Mouse (Mus musculus): ENCODE results near the gene Slc25a11. TPM values are rescaled to one million over a fixed set of nuclear protein-coding genes. Genes with fewer than 3 reads are reported as not detected.

Slc25a11 gene
- 129 and 137 TPM in 2 replicates for polyA plus RNA-seq (2014; fragmentation: Nextera tagmentation; extraction: Ambion mirVana)

DNA sequence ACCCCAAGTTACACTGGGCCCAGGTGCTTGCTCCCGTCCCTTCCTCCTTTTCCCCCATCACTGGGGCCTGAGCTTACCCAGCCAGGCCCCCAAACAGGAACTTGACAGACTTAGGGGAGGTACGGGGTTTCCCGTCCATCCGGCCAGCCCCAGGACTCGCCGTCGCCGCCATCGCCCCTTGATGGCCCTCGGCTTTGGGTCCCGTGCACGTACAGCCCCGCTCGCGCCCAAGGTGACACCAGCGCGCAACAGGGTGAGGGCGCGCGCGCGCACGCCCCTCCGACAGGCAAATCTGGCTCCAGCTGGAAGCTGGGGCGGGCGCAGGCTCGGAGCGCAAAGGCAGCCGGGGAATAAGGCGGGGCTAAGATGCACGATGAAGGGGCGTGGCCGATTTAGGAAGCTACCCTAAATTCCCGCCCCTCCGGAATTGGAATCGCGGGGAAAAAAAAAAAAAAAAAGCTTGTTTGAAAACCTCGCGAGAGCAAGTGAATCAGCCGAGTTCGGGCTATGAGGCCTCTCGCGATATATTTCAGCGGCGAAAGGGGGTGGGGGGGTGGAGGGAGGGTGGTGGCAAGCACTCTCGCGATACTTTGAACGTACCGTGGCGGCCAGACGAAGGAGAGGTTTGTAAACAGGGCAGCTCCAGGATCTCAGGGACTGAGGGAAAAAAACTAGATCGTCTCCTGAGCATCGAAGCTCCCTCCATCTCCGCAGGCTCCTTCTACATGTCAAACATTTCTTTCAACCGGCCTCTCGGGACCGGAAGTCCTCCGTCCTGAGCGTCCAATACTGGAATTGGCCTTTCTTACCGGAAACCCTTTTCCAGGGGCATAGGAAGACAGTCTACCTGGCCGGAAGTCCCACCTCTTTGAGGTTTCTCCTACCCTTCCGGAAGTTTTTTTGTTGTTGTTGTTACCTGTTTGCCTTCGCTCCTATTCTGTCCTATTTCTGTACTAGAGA lies at the start of gene Slc25a11, which contains the start of gene Rnf167:
Gene Slc25a11, minus strand, starts transcription at position 789 of the 960 bp plus-strand sequence.
Gene Rnf167, plus strand, starts transcription at position 545 of the 960 bp plus-strand sequence.
- DNase-seq (ENCODE audit: low spot score) (peak; percentile 98), ATAC-seq (replicated peaks; ENCODE audit: low FRiP score) (peak; percentile 82)
- H3K27ac ChIP-seq (ENCODE audit: low read depth, low read length) = peak within 1 kb of the TSS; percentile 86
- peaks cover 24% of the 10 kb centered on the region for H3K36me3 ChIP-seq (ENCODE audit: control insufficient read depth, insufficient read depth, low read length)
- peak within 1 kb of the TSS; percentile 60 for H3K4me3 ChIP-seq (ENCODE audit: low read depth, low read length)
- no peaks in the 10 kb centered on the region for H3K27me3 ChIP-seq (ENCODE audit: control insufficient read depth, insufficient read depth, low read length)
- H3K9ac ChIP-seq (ENCODE audit: low read length) = peak within 1 kb of the TSS; percentile 94
- H3K4me2 ChIP-seq (ENCODE audit: low read depth, low read length, severe bottlenecking) = peak within 1 kb of the TSS; percentile 87
- peaks cover 23% of the 10 kb centered on the region; the same call in 1 of the 2 replicates for H3K4me1 ChIP-seq (replicated peaks; ENCODE audit: control insufficient read depth, insufficient read depth, low read length)
- under 1% methylated on average over 63 of the region's 63 CpGs for WGBS
- no peaks in the 10 kb centered on the region for H3K9me3 ChIP-seq (ENCODE audit: control insufficient read depth, low read length)

DNA sequence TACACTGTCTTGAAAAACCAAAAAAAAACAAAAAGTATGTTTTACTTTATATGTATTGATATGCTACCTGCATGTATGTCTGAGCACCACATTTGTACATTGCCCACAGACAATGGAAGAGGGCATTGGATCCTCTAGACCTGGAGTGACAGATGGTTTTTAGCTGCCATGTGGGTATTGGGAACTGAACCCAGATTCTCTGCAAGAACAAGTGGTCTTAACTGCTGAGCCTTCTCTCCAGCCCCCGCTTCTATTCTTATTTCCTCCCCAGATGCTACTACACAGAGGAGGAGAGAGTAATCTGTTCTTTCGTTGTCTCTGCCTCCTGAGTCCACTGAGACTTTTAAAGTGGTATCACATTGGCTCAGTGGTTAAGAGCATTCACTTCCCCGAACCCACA lies 46.2 kb upstream of the Slc25a11 start:
- no peaks in the 10 kb centered on the region for H3K9me3 ChIP-seq (ENCODE audit: control insufficient read depth, low read length)
- H3K27me3 ChIP-seq (ENCODE audit: control insufficient read depth, insufficient read depth, low read length) = no peaks in the 10 kb centered on the region
- no peaks in the 10 kb centered on the region for H3K36me3 ChIP-seq (ENCODE audit: control insufficient read depth, insufficient read depth, low read length)
- ATAC-seq (replicated peaks; ENCODE audit: low FRiP score) = no peak
- H3K4me3 ChIP-seq (ENCODE audit: low read depth, low read length) = no peak overlapping the region
- WGBS = 72% methylated on average over 3 of the region's 3 CpGs
- peaks cover 3% of the 10 kb centered on the region for H3K4me1 ChIP-seq (replicated peaks; ENCODE audit: control insufficient read depth, insufficient read depth, low read length)
- no peak overlapping the region for H3K9ac ChIP-seq (ENCODE audit: low read length)
- H3K27ac ChIP-seq (ENCODE audit: low read depth, low read length) = no peak overlapping the region
- DNase-seq (ENCODE audit: low spot score) = no peak
- no peak overlapping the region for H3K4me2 ChIP-seq (ENCODE audit: low read depth, low read length, severe bottlenecking)

DNA sequence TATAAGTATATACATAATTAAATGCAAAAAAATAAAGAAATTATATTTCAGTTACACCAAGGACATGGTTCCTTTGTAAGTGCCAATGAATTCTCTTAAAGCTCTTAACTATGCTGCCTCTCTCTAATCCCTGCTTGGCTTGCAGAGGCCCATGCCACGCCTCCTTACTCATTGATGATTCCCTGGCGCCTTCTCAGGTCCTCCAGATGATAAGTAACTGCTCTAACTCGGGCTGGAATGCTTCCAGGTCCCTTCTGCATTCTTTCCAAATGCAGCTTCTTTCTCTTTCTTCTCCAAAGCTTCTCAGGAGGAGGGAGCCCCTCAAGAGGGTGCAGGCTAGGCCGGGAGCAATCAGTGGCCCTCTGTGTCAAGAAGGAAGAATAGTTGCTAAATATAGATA lies 42.3 kb upstream of the Slc25a11 start:
- WGBS = 51% methylated on average over 4 of the region's 4 CpGs
- ATAC-seq (replicated peaks; ENCODE audit: low FRiP score) = no peak

DNA sequence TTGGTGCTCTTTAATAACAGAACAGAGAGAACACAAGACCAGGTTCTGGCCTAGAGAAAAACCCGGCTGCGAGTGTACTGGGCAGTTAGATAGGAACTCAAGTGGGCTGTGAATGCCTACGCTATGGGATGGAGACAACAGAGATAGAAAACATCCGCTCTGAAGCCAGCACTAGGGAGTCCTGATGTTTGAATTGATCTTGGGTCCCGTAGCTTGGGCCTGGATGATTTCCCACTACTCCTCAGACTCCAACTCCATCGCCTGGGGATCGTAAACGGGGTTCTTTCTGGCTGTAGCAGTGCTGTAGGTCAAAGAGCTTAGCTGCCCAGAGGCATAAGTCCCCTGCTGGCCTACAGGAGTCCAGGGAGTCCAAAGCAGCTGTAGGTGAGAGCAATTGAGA lies 41.1 kb upstream of the Slc25a11 start:
- Histone ChIP-seq H3K4me3 (ENCODE audit: low read depth, low read length) (peak overlapping the region; percentile 65), H3K27me3 (ENCODE audit: control insufficient read depth, insufficient read depth, low read length) (no peaks in the 10 kb centered on the region), H3K9ac (ENCODE audit: low read length) (peak overlapping the region; percentile 75), H3K4me1 (replicated peaks; ENCODE audit: control insufficient read depth, insufficient read depth, low read length) (peaks cover 8% of the 10 kb centered on the region), H3K4me2 (ENCODE audit: low read depth, low read length, severe bottlenecking) (peak overlapping the region; percentile 77), H3K9me3 (ENCODE audit: control insufficient read depth, low read length) (no peaks in the 10 kb centered on the region), H3K36me3 (ENCODE audit: control insufficient read depth, insufficient read depth, low read length) (no peaks in the 10 kb centered on the region; the same call in 1 of the 2 replicates), H3K27ac (ENCODE audit: low read depth, low read length) (no peak overlapping the region)
- 12% methylated on average over 8 of the region's 8 CpGs for WGBS
- no peak for DNase-seq (ENCODE audit: low spot score)
- ATAC-seq (replicated peaks; ENCODE audit: low FRiP score) = no peak

More for the DNA sequence above, 42.3 kb upstream of the Slc25a11 start:
- Histone ChIP-seq H3K4me2 (ENCODE audit: low read depth, low read length, severe bottlenecking) (no peak overlapping the region), H3K36me3 (ENCODE audit: control insufficient read depth, insufficient read depth, low read length) (no peaks in the 10 kb centered on the region; the same call in 1 of the 2 replicates), H3K9ac (ENCODE audit: low read length) (no peak overlapping the region), H3K9me3 (ENCODE audit: control insufficient read depth, low read length) (no peaks in the 10 kb centered on the region), H3K27me3 (ENCODE audit: control insufficient read depth, insufficient read depth, low read length) (no peaks in the 10 kb centered on the region), H3K4me3 (ENCODE audit: low read depth, low read length) (no peak overlapping the region), H3K4me1 (replicated peaks; ENCODE audit: control insufficient read depth, insufficient read depth, low read length) (peaks cover 8% of the 10 kb centered on the region), H3K27ac (ENCODE audit: low read depth, low read length) (no peak overlapping the region)
- no peak for DNase-seq (ENCODE audit: low spot score)

DNA sequence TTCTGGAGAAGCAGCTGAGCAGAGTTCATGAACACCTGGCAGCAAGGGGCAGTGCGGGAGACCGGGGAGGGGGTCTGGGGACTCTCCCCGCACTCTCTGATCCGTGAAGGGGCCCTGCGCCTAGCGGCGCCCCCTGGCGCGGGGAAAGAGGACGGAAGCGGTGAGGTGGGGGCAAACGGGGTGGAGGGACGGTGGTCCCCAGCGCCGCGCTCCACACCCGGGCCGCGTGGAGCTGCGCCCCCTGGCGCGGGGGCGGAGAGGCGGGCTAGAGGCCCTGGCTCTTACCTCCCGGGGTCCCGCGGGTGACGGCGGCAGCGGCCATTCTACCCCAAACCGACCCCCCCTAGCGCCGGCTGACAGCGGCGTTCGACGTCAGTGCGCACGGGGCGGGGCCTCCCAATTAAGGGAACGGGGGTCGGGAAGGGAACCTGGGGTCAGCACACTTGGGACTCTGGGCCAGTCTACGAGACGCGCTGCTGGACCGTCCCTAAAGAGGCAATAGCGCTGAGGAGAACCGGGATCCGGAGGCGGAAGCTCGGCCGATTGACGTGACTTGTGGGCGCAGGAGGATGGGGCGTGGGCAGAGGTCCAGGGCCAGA lies 40.4 kb upstream of the Slc25a11 start, which contains the start of gene Camta2:
Gene Camta2, minus strand, starts transcription at position 505 of the 599 bp plus-strand sequence.
- under 1% methylated on average over 55 of the region's 55 CpGs for WGBS
- Histone ChIP-seq H3K9me3 (ENCODE audit: control insufficient read depth, low read length) (no peaks in the 10 kb centered on the region), H3K9ac (ENCODE audit: low read length) (peak within 1 kb of the TSS; percentile 75), H3K4me2 (ENCODE audit: low read depth, low read length, severe bottlenecking) (peak within 1 kb of the TSS; percentile 77), H3K36me3 (ENCODE audit: control insufficient read depth, insufficient read depth, low read length) (no peaks in the 10 kb centered on the region; the same call in 1 of the 2 replicates), H3K27ac (ENCODE audit: low read depth, low read length) (peak within 1 kb of the TSS; percentile 47; the same call in 1 of the 2 replicates), H3K4me3 (ENCODE audit: low read depth, low read length) (peak within 1 kb of the TSS; percentile 65), H3K4me1 (replicated peaks; ENCODE audit: control insufficient read depth, insufficient read depth, low read length) (peaks cover 8% of the 10 kb centered on the region), H3K27me3 (ENCODE audit: control insufficient read depth, insufficient read depth, low read length) (no peaks in the 10 kb centered on the region)
- DNase-seq (ENCODE audit: low spot score) (peak; percentile 91), ATAC-seq (replicated peaks; ENCODE audit: low FRiP score) (peak; percentile 81)

DNA sequence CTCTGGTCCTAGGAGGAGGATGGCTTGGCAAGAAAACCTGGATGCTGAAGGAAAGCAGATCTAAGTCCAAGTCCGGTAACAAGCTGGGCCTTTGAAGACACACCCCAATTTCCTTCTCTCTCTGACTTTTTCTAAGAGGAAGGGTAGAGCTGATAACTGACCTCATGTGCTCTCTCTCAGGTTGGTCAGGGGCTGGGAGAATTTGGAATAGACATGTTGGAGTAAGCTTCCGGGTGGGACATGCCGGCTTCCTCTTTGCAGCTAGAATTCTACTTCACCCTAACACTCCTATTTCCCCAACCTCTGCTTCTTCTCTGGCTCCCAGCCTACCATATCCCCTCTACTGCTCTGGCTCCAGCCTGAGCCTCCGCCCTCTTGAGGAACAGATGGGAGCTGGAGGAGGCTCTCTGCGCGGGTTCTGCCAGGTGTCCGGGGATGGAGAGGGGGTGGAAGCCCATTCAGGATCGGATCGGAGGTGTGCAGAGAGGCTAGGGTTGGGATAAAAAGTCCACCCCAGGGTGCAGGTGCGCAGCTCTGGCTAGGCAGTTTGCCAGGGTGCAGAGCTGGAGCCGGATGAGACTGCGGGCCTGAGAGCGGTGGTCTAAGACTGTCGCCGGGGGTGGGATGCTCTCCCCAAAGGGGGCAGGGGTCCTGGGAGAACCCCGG lies 39.8 kb upstream of the Slc25a11 start:
- H3K27me3 ChIP-seq (ENCODE audit: control insufficient read depth, insufficient read depth, low read length) = no peaks in the 10 kb centered on the region
- H3K4me3 ChIP-seq (ENCODE audit: low read depth, low read length) = peak overlapping the region; percentile 65
- ATAC-seq (replicated peaks; ENCODE audit: low FRiP score) (peak; percentile 64), DNase-seq (ENCODE audit: low spot score) (no peak)
- H3K4me2 ChIP-seq (ENCODE audit: low read depth, low read length, severe bottlenecking) = peak overlapping the region; percentile 77
- H3K36me3 ChIP-seq (ENCODE audit: control insufficient read depth, insufficient read depth, low read length) = no peaks in the 10 kb centered on the region; the same call in 1 of the 2 replicates
- no peaks in the 10 kb centered on the region for H3K9me3 ChIP-seq (ENCODE audit: control insufficient read depth, low read length)
- H3K27ac ChIP-seq (ENCODE audit: low read depth, low read length) = peak overlapping the region; percentile 47; the same call in 1 of the 2 replicates
- peak overlapping the region; percentile 75 for H3K9ac ChIP-seq (ENCODE audit: low read length)
- WGBS = 4% methylated on average over 16 of the region's 16 CpGs
- peaks cover 13% of the 10 kb centered on the region for H3K4me1 ChIP-seq (replicated peaks; ENCODE audit: control insufficient read depth, insufficient read depth, low read length)

DNA sequence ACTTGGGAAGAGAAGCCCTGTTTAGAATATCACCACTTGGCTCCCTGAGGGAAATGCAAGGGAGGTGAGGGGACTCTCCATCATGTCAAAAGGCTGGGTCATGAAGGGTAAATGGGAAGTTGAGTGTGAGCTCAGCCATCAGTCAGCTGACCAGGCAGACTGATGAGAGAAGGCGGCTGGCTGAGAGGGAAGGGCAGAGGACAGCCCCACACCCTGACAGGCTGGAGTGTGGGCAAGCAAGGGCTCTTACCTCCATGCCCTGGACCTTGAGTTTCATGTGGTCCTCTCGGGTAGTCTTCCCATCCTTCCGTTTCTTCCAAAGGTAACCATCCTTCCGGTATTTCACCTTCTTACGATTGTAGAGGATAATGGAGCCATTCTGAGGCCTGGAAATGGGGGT lies 36.4 kb upstream of the Slc25a11 start:
- Histone ChIP-seq H3K9ac (ENCODE audit: low read length) (no peak overlapping the region), H3K36me3 (ENCODE audit: control insufficient read depth, insufficient read depth, low read length) (no peaks in the 10 kb centered on the region; the same call in 1 of the 2 replicates), H3K27me3 (ENCODE audit: control insufficient read depth, insufficient read depth, low read length) (no peaks in the 10 kb centered on the region), H3K27ac (ENCODE audit: low read depth, low read length) (no peak overlapping the region), H3K4me3 (ENCODE audit: low read depth, low read length) (no peak overlapping the region), H3K9me3 (ENCODE audit: control insufficient read depth, low read length) (no peaks in the 10 kb centered on the region), H3K4me1 (replicated peaks; ENCODE audit: control insufficient read depth, insufficient read depth, low read length) (peaks cover 14% of the 10 kb centered on the region), H3K4me2 (ENCODE audit: low read depth, low read length, severe bottlenecking) (no peak overlapping the region)
- WGBS = 89% methylated on average over 5 of the region's 5 CpGs
- DNase-seq (ENCODE audit: low spot score) = no peak
- no peak for ATAC-seq (replicated peaks; ENCODE audit: low FRiP score)
